Mouse (Mus musculus): ENCODE results near the gene Gpr183.

GRCm38 (mm10) chr14:121934597-121934946 lies 30.4 kb downstream of the Gpr183 start:
- TF ChIP-seq CTCF (IDR thresholded peaks at IDR 0.05; ENCODE audit: low read depth, low read length) (no peak), POLR2A (IDR thresholded peaks at IDR 0.05; ENCODE audit: extremely low read depth, insufficient read depth, low read length) (no peak)

Measured in liver, adult 2 months (tissue).